Mouse (Mus musculus) inflammation-experienced regulatory T-cells (primary cell): Measurements from ENCODE around the gene Cyp2c40. TPM values are rescaled to one million over a fixed set of nuclear protein-coding genes. Genes with fewer than 3 reads are reported as not detected.

Experiments used
- polyA plus RNA-seq, 2 experiments: library from polyadenylated mRNA; unstranded; fragments of 100-300 nt; shearing (Covaris generic); gene quantifications; one replicate each; pipeline ENCODE4 v1.2.1; 2017

Gene Cyp2c40
- polyA plus RNA-seq = under 1 TPM in 1 of 2 experiments, not detected in 1; 0.23 TPM

GRCm38 (mm10) chr19:39812714-39813113, at the start of gene Cyp2c40:
Cyp2c40 (minus strand) TSS chr19:39812814.

DNA sequence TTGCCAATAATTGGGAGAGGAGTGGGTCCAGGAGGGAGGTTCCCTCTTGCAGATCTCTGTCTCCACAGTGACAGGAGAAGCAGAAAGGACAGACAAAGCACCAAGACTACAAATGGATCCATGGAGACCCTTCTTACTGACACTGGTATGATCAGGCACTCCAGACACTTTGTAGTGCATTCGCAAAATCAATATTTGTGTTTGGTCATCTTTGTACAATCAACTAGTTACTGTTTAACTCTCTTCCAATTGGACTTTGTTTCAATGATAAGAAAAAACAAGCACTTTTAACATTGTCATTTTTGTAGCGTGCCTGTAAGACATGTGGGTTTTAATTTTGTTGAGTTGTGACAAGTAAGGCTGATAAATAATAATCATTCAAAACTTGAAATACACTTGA, 71.7 kb downstream of the Cyp2c40 start, which contains the start of gene Cyp2c68:
Cyp2c68 (minus strand) TSS at position 135 of the 400 bp plus-strand sequence.

Other genes starting within 250 kb of the Cyp2c40 start
- not detected for gene Cyp2c67, start 163.8 kb downstream of the Cyp2c40 start, polyA plus RNA-seq
- not detected for gene Cyp2c68, start 71.8 kb downstream of the Cyp2c40 start, polyA plus RNA-seq
- gene Cyp2c69, start 74.0 kb upstream of the Cyp2c40 start, polyA plus RNA-seq = not detected
- not detected for gene Cyp2c37, start 179.6 kb upstream of the Cyp2c40 start, polyA plus RNA-seq